Mouse (Mus musculus): ENCODE results near the gene Eomes. TPM values are rescaled to one million over a fixed set of nuclear protein-coding genes. Genes with fewer than 3 reads are reported as not detected.

Gene Eomes
- polyA plus RNA-seq (2014; fragmentation: Illumina TruSeq; extraction: RNeasy Lipid Tissue Mini Kit (QIAGEN cat#74804)), result 0.23 TPM

DNA sequence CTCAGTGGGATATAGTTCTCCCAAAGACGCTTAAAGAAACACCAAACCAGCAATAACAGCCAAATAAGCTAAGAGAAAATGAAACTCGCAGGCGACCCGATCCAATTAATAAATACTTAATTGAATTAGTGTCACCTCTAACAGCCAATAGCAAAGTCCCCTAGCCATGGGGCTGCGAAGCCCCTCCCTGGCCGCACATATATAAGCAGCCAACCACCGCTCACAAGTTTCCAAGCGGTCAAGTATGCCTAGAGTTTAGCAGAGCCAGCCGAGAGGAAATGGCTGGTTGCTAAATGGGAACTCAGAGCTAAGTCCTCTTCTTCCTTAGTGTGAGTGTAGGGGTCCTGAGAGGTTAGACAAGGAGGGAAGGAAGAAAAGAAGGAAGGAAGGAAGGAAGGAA, at the start of gene Eomes:
Eomes (plus strand) TSS at position 252 of the 400 bp plus-strand sequence.

DNA sequence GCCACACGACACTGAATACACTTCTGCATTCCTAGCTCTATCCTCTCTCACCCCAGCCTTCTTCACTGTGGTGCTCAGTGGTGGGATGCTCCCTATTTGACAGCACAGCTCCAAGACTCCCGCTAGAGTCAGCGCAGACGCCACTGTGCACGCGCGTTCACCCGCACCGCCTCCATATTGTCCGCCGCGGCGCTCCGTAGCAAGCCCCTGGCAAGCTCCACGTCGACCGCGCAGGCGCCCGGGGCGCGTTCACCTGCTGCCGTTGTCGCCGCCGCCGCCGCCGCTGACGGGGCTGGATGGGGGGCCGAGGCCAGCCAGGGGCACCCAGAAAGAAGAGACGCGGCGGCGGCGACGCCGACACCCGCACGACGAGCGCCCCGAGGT, 28.0 kb downstream of the Eomes start, which contains the start of gene Golga4:
Golga4 (plus strand) TSS at position 248 of the 384 bp plus-strand sequence.

Other genes starting within 250 kb of the Eomes start
- 59.1 TPM for gene Golga4, start 28.1 kb downstream of the Eomes start, polyA plus RNA-seq (2014; fragmentation: Illumina TruSeq; extraction: RNeasy Lipid Tissue Mini Kit (QIAGEN cat#74804))
- gene Itga9, start 128.5 kb downstream of the Eomes start, polyA plus RNA-seq (2014; fragmentation: Illumina TruSeq; extraction: RNeasy Lipid Tissue Mini Kit (QIAGEN cat#74804)), result 39.4 TPM

All from ovary, adult 10 weeks (tissue).